Mouse (Mus musculus) C2C12 (cell line): ENCODE measurements around the gene Il9r. TPM values are rescaled to one million over a fixed set of nuclear protein-coding genes. Genes with fewer than 3 reads are reported as not detected.
A peak's percentile ranks its signal among the peaks of the same experiment; 100 is the strongest.

Experiments used
- H3K27me3 ChIP-seq: one replicate; pipeline ENCODE4 v1.6.1; 2011; ENCODE audit not compliant: control insufficient read depth, insufficient read depth, insufficient read length
- H3K36me3 ChIP-seq: one replicate; pipeline ENCODE4 v1.6.1; 2011; ENCODE audit not compliant: control insufficient read depth, insufficient read depth
- H3K4me3 ChIP-seq: one replicate; pipeline ENCODE4 v1.5.1; 2011; ENCODE audit warnings: mild to moderate bottlenecking, control low read depth; ENCODE audit not compliant: poor library complexity, insufficient read depth, severe bottlenecking
- H3K79me2 ChIP-seq: one replicate; pipeline ENCODE4 v1.6.1; 2011; ENCODE audit not compliant: control insufficient read depth, insufficient read depth
- H3K79me3 ChIP-seq: one replicate; pipeline ENCODE4 v1.6.1; 2011; ENCODE audit warnings: low read depth, control low read depth
- H3ac ChIP-seq: one replicate; pipeline ENCODE3; 2011; ENCODE audit warnings: low read depth; ENCODE audit not compliant: control insufficient read depth, insufficient read length
- CEBPB ChIP-seq: IDR thresholded peaks from one replicate; pipeline ENCODE4 v1.6.1; 2011; ENCODE audit warnings: low read depth, mild to moderate bottlenecking, control low read depth, moderate library complexity
- CTCF ChIP-seq: IDR thresholded peaks from one replicate; pipeline ENCODE4 v1.5.1; 2011; ENCODE audit not compliant: control insufficient read depth, insufficient read depth, insufficient read length
- FOSL1 ChIP-seq: IDR thresholded peaks from one replicate; pipeline ENCODE4 v1.8.0; 2011; ENCODE audit warnings: mild to moderate bottlenecking, low read length; ENCODE audit not compliant: poor library complexity, insufficient read depth, severe bottlenecking
- MAX ChIP-seq: IDR thresholded peaks from one replicate; pipeline ENCODE4 v1.6.1; 2011; ENCODE audit warnings: mild to moderate bottlenecking, control low read depth
- MYOD1 ChIP-seq: IDR thresholded peaks from one replicate; pipeline ENCODE4 v1.6.1; 2011; ENCODE audit warnings: low read depth; ENCODE audit not compliant: control insufficient read depth, insufficient read length
- MYOG ChIP-seq: IDR thresholded peaks from one replicate; pipeline ENCODE4 v1.6.1; 2011; ENCODE audit not compliant: control insufficient read depth, insufficient read length; ENCODE audit errors: extremely low read depth
- USF1 ChIP-seq: IDR thresholded peaks from one replicate; pipeline ENCODE4 v1.6.1; 2011; ENCODE audit warnings: low read depth, mild to moderate bottlenecking, control low read depth, moderate library complexity
- long read RNA-seq, 2 experiments: library from polyadenylated mRNA; unstranded; transcript quantifications; one replicate each; pipeline ENCODE4 v2.0.0; 2019 to 2020
- polyA plus RNA-seq: library from polyadenylated mRNA; unstranded; fragments of >200 nt; fragmentation: generic; extraction: Trizol; gene quantifications from one replicate; pipeline ENCODE4 v1.2.1, GENCODE M21; 2012; ENCODE audit warnings: missing spikeins

Il9r gene
- not detected for polyA plus RNA-seq
- long read RNA-seq, experiment 1: 0 reads
- long read RNA-seq, experiment 2: 0 reads

DNA sequence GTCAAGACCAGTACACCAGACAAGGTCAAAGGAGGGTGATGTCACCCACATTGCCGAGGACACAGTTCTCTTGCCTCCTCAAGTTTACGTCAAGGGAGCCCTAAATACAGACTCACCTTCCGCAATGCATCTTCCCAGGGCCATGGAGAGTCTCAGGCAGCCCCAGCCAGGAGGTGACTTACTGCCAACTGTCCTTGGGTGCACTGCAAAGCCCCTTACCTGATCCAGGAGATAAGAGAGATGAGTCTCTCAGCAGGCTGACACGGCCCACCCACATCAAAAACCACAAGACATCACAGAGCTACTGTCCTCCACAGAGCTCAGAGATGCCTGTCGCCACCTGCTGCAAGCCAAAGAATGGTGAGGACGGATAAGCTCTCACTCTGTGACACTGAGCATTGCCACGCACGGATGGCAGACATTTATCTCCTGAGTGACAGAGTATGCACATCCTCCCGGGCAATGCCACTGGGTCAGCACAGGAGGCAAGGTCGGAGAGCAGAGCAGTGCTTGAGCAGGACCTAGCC lies at the start of gene Il9r:
Gene Il9r (minus strand): TSS at position 205 of the 527 bp plus-strand sequence.
- Histone ChIP-seq H3K79me3 (no peaks in the 10 kb centered on the region), H3ac (no peak within 1 kb of the TSS), H3K36me3 (no peaks in the 10 kb centered on the region), H3K79me2 (no peaks in the 10 kb centered on the region), H3K27me3 (peaks cover 8% of the 10 kb centered on the region), H3K4me3 (no peak within 1 kb of the TSS)
- TF ChIP-seq CEBPB (no peak), FOSL1 (no peak), MYOG (no peak), MYOD1 (no peak), CTCF (no peak), USF1 (no peak), MAX (no peak)

- H3K79me3 ChIP-seq: no peaks in the 10 kb centered on the region
- peaks cover 10% of the 10 kb centered on the region for H3K79me2 ChIP-seq
- no peak overlapping the region for H3ac ChIP-seq
- no peaks in the 10 kb centered on the region for H3K27me3 ChIP-seq
- no peak overlapping the region for H3K4me3 ChIP-seq
- TF ChIP-seq USF1: no peak
- TF ChIP-seq MYOD1: no peak
- no peak for TF ChIP-seq CTCF
- TF ChIP-seq MAX: no peak
- no peak for TF ChIP-seq CEBPB
- no peak for TF ChIP-seq MYOG
- no peak for TF ChIP-seq FOSL1
- peaks cover 75% of the 10 kb centered on the region for H3K36me3 ChIP-seq
Observed at GRCm38 (mm10) chr11:32248350-32248749, 48.3 kb upstream of the Il9r start.

- Histone ChIP-seq H3K36me3 (peaks cover 73% of the 10 kb centered on the region), H3K79me3 (no peaks in the 10 kb centered on the region), H3ac (no peak overlapping the region), H3K4me3 (no peak overlapping the region), H3K79me2 (peaks cover 10% of the 10 kb centered on the region), H3K27me3 (no peaks in the 10 kb centered on the region)
- TF ChIP-seq CTCF: peak; percentile 16
- no peak for TF ChIP-seq FOSL1
Observed at GRCm38 (mm10) chr11:32247068-32247467, 47.0 kb upstream of the Il9r start.

GRCm38 (mm10) chr11:32245614-32246013 lies 45.5 kb upstream of the Il9r start:
- no peaks in the 10 kb centered on the region for H3K79me3 ChIP-seq
- H3K27me3 ChIP-seq: no peaks in the 10 kb centered on the region
- H3K79me2 ChIP-seq: peaks cover 10% of the 10 kb centered on the region
- H3K36me3 ChIP-seq: peaks cover 77% of the 10 kb centered on the region
- no peak overlapping the region for H3K4me3 ChIP-seq
- no peak overlapping the region for H3ac ChIP-seq
- TF ChIP-seq CTCF (no peak), MAX (no peak), FOSL1 (no peak), CEBPB (no peak), MYOD1 (no peak)

- H3ac ChIP-seq: no peak overlapping the region
- H3K79me3 ChIP-seq: no peaks in the 10 kb centered on the region
- H3K27me3 ChIP-seq: no peaks in the 10 kb centered on the region
- H3K4me3 ChIP-seq: no peak overlapping the region
- TF ChIP-seq CTCF (no peak), MAX (no peak), USF1 (no peak), MYOD1 (no peak), MYOG (no peak), CEBPB (no peak), FOSL1 (no peak)
- peaks cover 69% of the 10 kb centered on the region for H3K36me3 ChIP-seq
- H3K79me2 ChIP-seq: peaks cover 2% of the 10 kb centered on the region
Observed at GRCm38 (mm10) chr11:32244617-32245016, 44.5 kb upstream of the Il9r start.

GRCm38 (mm10) chr11:32244064-32244463 lies 44.0 kb upstream of the Il9r start:
- no peak overlapping the region for H3K4me3 ChIP-seq
- TF ChIP-seq MAX: no peak
- no peak for TF ChIP-seq FOSL1
- no peak for TF ChIP-seq CTCF
- peaks cover 64% of the 10 kb centered on the region for H3K36me3 ChIP-seq
- H3K79me3 ChIP-seq: no peaks in the 10 kb centered on the region
- no peaks in the 10 kb centered on the region for H3K79me2 ChIP-seq
- no peak overlapping the region for H3ac ChIP-seq
- no peaks in the 10 kb centered on the region for H3K27me3 ChIP-seq
